Mouse (Mus musculus) kidney, adult 2 months (tissue): Measurements from ENCODE around the gene Sfmbt2. TPM values are rescaled to one million over a fixed set of nuclear protein-coding genes. Genes with fewer than 3 reads are reported as not detected.

Source experiments
- DNase-seq: peaks from one replicate; pipeline ENCODE4 v3.0.0; 2021
- H3K27ac ChIP-seq: fragments of 200-500 bp; 2 replicates; pipeline ENCODE4 v1.5.1; 2012; ENCODE audit warnings: low read depth, low read length, control low read depth, inconsistent platforms; ENCODE audit not compliant: insufficient read depth
- H3K27me3 ChIP-seq: fragments of 200-500 bp; replicated peaks from 2 replicates; pipeline ENCODE4 v1.6.1; 2012; ENCODE audit warnings: mild to moderate bottlenecking, moderate library complexity, low read length, inconsistent platforms; ENCODE audit not compliant: control insufficient read depth, insufficient read depth
- H3K36me3 ChIP-seq: fragments of 200-500 bp; 2 replicates; pipeline ENCODE4 v1.6.1; 2012; ENCODE audit warnings: mild to moderate bottlenecking, moderate library complexity, low read length, inconsistent platforms; ENCODE audit not compliant: control insufficient read depth, insufficient read depth
- H3K4me1 ChIP-seq: fragments of 200-500 bp; 2 replicates; pipeline ENCODE4 v1.6.1; 2011; ENCODE audit warnings: low read length; ENCODE audit not compliant: control insufficient read depth, insufficient read depth
- H3K4me3 ChIP-seq: fragments of 200-500 bp; 2 replicates; pipeline ENCODE4 v1.5.1; 2011; ENCODE audit warnings: mild to moderate bottlenecking, low read depth, low read length, control low read depth; ENCODE audit not compliant: insufficient read depth
- CTCF ChIP-seq: fragments of 200-500 bp; conservative IDR thresholded peaks from 2 replicates; pipeline ENCODE4 v1.5.1; 2011; ENCODE audit warnings: low read depth, mild to moderate bottlenecking, control low read depth, low read length, moderate library complexity, mixed read lengths; ENCODE audit not compliant: insufficient read depth, insufficient read length
- POLR2A ChIP-seq: fragments of 200-500 bp; IDR thresholded peaks from one replicate; pipeline ENCODE4 v1.6.1; 2011; ENCODE audit warnings: low read depth, low read length, control low read depth
- WGBS: fragments of 180-500 bp; shearing (Covaris S2); methylation state at CpG from one replicate; pipeline ENCODE4 v1.1.7; 2018; 5-methylcytosine and 5-hydroxymethylcytosine counted together
- polyA plus RNA-seq: library from polyadenylated mRNA; depleted of rRNA; stranded (reverse); fragments of >200 nt; gene quantifications from 2 replicates; pipeline ENCODE4 v1.2.3, GENCODE M21; 2012

Sfmbt2 gene
- polyA plus RNA-seq, 1 experiment: 0.16 TPM

GRCm38 (mm10) chr2:10390791-10391190 lies 20.5 kb downstream of the Sfmbt2 start:
- TF ChIP-seq CTCF: no peak
- no peaks in the 10 kb centered on the region for H3K27me3 ChIP-seq
- H3K4me3 ChIP-seq: no peak overlapping the region
- H3K36me3 ChIP-seq: no peaks in the 10 kb centered on the region
- 42% methylated on average over 7 of the region's 7 CpGs for WGBS
- DNase-seq: no peak
- no peaks in the 10 kb centered on the region for H3K4me1 ChIP-seq
- no peak overlapping the region for H3K27ac ChIP-seq

DNA sequence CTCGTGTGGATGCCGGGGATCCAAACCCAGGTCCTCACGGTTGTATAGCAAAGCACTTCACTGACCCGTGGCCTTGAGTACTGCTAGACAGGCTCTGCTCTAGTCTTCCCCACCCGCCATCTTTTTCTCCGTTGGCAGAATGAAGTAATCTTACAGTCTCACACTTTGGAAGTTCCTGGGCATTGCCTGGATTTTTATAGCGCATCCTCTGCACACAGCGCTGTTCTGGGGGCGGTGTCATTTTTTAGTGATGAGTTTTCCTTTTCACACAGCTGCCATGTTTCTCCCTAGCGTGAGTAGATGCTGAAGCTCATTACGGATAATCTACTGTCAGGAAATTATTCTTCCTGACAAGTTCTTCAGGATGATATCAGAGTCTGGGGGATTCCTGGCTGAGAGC lies 24.8 kb downstream of the Sfmbt2 start:
- Histone ChIP-seq H3K4me1 (no peaks in the 10 kb centered on the region), H3K36me3 (no peaks in the 10 kb centered on the region), H3K27me3 (no peaks in the 10 kb centered on the region), H3K4me3 (no peak overlapping the region), H3K27ac (no peak overlapping the region)
- no peak for TF ChIP-seq POLR2A
- DNase-seq: no peak
- 91% methylated on average over 11 of the region's 11 CpGs for WGBS

DNA sequence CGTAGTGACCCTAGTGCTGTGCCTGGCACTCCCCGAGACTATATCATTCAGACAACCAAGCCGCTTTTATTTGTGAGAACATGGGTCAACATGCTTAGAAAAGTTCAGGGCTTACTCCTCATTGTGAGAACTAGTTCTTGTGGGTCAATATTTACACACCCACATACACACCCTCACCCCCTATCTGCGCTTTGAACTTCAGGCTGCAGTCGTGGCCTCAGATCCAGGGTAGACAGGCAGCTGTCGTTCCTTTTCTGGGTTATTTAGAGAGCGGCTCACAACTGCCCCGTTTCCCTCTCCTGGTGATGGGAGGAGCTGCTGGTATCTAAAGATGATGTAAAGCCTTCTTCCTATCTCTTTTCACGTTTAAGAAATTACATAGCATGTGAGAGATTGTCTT lies 27.5 kb downstream of the Sfmbt2 start:
- TF ChIP-seq POLR2A: no peak
- TF ChIP-seq CTCF: no peak
- Histone ChIP-seq H3K27ac (no peak overlapping the region), H3K27me3 (no peaks in the 10 kb centered on the region), H3K4me1 (no peaks in the 10 kb centered on the region), H3K4me3 (no peak overlapping the region), H3K36me3 (no peaks in the 10 kb centered on the region)
- DNase-seq: no peak
- WGBS: 74% methylated on average over 9 of the region's 9 CpGs

DNA sequence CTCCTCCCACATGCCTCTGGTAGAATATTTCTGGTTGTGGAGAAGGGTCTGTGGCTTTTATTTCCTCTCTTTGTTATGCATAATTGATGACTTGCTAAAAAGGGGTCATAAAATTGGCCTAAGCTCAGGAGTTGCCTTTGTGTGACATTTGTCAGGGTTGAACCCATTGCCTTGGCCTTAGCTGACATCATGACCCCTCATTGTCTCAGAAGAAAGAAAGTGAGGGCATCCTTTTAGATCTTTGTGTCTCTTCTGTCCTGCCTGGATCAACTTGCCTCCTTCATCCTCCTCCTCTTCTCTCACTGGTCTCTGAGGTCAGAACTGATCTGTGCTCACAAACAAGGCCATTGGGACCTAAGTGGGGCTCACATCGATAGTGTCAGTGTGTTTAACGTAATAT lies 35.8 kb downstream of the Sfmbt2 start:
- Histone ChIP-seq H3K27ac (no peak overlapping the region), H3K4me1 (no peaks in the 10 kb centered on the region), H3K36me3 (no peaks in the 10 kb centered on the region), H3K4me3 (no peak overlapping the region), H3K27me3 (no peaks in the 10 kb centered on the region)
- 51% methylated on average over 2 of the region's 2 CpGs for WGBS
- DNase-seq: no peak
- TF ChIP-seq POLR2A: no peak
- no peak for TF ChIP-seq CTCF

- TF ChIP-seq POLR2A (no peak), CTCF (no peak)
- H3K4me1 ChIP-seq: no peaks in the 10 kb centered on the region
- WGBS: 89% methylated on average over 13 of the region's 13 CpGs
- H3K36me3 ChIP-seq: no peaks in the 10 kb centered on the region
- no peaks in the 10 kb centered on the region for H3K27me3 ChIP-seq
- DNase-seq: no peak
- H3K27ac ChIP-seq: no peak overlapping the region
- no peak overlapping the region for H3K4me3 ChIP-seq
These were observed 39.1 kb downstream of the Sfmbt2 start for GRCm38 (mm10) chr2:10409422-10409821.

- Histone ChIP-seq H3K4me1 (no peaks in the 10 kb centered on the region), H3K27ac (no peak overlapping the region), H3K27me3 (no peaks in the 10 kb centered on the region), H3K36me3 (no peaks in the 10 kb centered on the region), H3K4me3 (no peak overlapping the region)
- 94% methylated on average over 5 of the region's 5 CpGs for WGBS
- no peak for DNase-seq
- TF ChIP-seq CTCF: no peak
- no peak for TF ChIP-seq POLR2A
These were observed 39.8 kb downstream of the Sfmbt2 start for GRCm38 (mm10) chr2:10410069-10410468.

DNA sequence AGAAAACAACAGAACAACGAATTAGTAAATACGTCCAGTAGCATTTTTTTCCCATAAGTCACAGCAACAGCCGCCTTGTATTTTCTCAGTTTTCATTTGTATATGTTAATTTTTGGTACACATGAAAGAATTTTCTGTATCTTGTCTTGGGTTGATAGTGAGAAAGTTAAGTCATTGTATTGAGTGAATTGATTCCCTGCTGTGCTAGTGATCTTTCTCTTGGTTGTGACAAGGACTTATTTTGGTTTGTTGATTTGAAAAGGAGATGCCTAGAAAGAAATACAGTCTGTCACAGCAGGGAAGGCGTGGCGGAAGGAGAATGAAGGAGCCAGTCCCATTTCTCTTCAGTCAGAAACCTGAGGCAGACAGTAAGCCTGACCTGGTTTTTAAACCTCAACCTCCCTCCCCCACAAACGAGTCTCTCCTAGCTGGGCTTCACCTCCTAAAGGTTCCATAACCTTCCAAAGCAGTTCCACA lies 50.7 kb downstream of the Sfmbt2 start:
- DNase-seq: no peak
- H3K36me3 ChIP-seq: no peaks in the 10 kb centered on the region
- H3K27ac ChIP-seq: no peak overlapping the region
- TF ChIP-seq POLR2A (no peak), CTCF (no peak)
- no peaks in the 10 kb centered on the region for H3K4me1 ChIP-seq
- no peaks in the 10 kb centered on the region for H3K27me3 ChIP-seq
- WGBS: 82% methylated on average over 6 of the region's 6 CpGs
- no peak overlapping the region for H3K4me3 ChIP-seq

DNA sequence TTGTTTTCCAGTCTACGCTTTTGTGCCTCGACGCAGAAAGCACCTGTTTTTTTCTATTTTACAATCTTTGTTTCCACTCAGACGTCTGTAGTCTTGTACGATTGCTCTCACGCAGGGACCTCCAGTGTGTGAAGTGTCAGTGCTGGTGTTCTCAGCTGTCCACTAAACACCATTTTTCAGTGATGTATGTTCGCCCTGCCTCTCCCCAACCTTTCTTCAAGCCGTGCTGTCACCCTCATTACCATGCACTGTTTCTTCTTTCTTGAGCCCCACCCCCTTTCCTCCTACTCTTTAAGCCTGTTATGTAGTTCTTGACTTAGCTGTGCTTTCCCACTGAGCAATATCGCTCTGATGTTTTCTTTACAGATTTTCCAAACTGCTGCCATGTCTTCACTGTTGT lies 67.0 kb downstream of the Sfmbt2 start:
- no peak for DNase-seq
- TF ChIP-seq CTCF (no peak), POLR2A (no peak)
- Histone ChIP-seq H3K4me3 (no peak overlapping the region), H3K36me3 (no peaks in the 10 kb centered on the region), H3K27me3 (no peaks in the 10 kb centered on the region), H3K4me1 (no peaks in the 10 kb centered on the region), H3K27ac (no peak overlapping the region)
- WGBS: 56% methylated on average over 9 of the region's 9 CpGs
